In genomic region chr10:81575695-81576094, GRCm38 (mm10) we compare ENCODE assay signal across 8 mouse cellular contexts. TPM values are rescaled to one million over a fixed set of nuclear protein-coding genes. Genes with fewer than 3 reads are reported as not detected.
A peak's percentile ranks its signal among the peaks of the same experiment; 100 is the strongest.
DNase-seq lines count a peak whose midpoint lies in the region; TF ChIP-seq lines count a peak whose summit lies in the region.

No protein-coding gene starts in this region.

- TF ChIP-seq POLR2A in thymus, adult 2 months (IDR thresholded peaks at IDR 0.05; ENCODE audit: control insufficient read depth, extremely low read depth, insufficient read depth, low read length, poor library complexity) = no peak
- no peak for TF ChIP-seq POLR2A in embryonic fibroblast, embryonic 13.5 days (IDR thresholded peaks at IDR 0.05; ENCODE audit: low read depth, low read length)

- no peak overlapping the region for H3K27ac ChIP-seq in thymus, adult 2 months (ENCODE audit: control insufficient read depth, insufficient read depth, low read length)
- no peak overlapping the region for H3K27ac ChIP-seq in embryonic fibroblast, embryonic 13.5 days (ENCODE audit: insufficient read depth, low read length)
- H3K27ac ChIP-seq in macrophage = no peak overlapping the region

- peak; percentile 60 for DNase-seq in thymus, adult 2 months
- DNase-seq in thymus, adult 18-20 months = no peak
- DNase-seq in kidney, adult 18-20 months = peak; percentile 53
- no peak for DNase-seq in urinary bladder, adult 2 months (ENCODE audit: low spot score)
- no peak for DNase-seq in layer of hippocampus, postnatal 36 days
- no peak for DNase-seq in right cerebral cortex, adult 2 months (ENCODE audit: low spot score in 2 of 2)

- no peaks in the 10 kb centered on the region for H3K36me3 ChIP-seq in thymus, adult 2 months (ENCODE audit: control insufficient read depth, insufficient read depth, low read length)
- H3K36me3 ChIP-seq in macrophage (ENCODE audit: inconsistent target) = no peaks in the 10 kb centered on the region

- TF ChIP-seq CTCF in thymus, adult 2 months (IDR thresholded peaks at IDR 0.05; ENCODE audit: borderline replicate concordance, control insufficient read depth, extremely low read depth, insufficient read depth, low read length, poor library complexity) = no peak
- no peak for TF ChIP-seq CTCF in embryonic fibroblast, embryonic 13.5 days (IDR thresholded peaks at IDR 0.05; ENCODE audit: borderline replicate concordance, insufficient read depth, low read length)

- whole genome bisulfite sequencing in thymus, adult 2 months = 28% methylated on average over 6 of the region's 6 CpGs
- 23% methylated on average over 6 of the region's 6 CpGs for WGBS in macrophage (ENCODE audit: missing documents)

- no peaks in the 10 kb centered on the region for H3K79me2 ChIP-seq in macrophage (ENCODE audit: inconsistent target)

- no peaks in the 10 kb centered on the region for H3K27me3 ChIP-seq in thymus, adult 2 months (ENCODE audit: control insufficient read depth, insufficient read depth, low read length)

- H3K4me1 ChIP-seq in thymus, adult 2 months (replicated peaks; ENCODE audit: control insufficient read depth, insufficient read depth, low read length) = peaks cover 51% of the 10 kb centered on the region
- no peaks in the 10 kb centered on the region for H3K4me1 ChIP-seq in embryonic fibroblast, embryonic 13.5 days (ENCODE audit: control insufficient read depth, insufficient read depth, low read length)

- peak overlapping the region; percentile 50 for H3K4me3 ChIP-seq in thymus, adult 2 months (ENCODE audit: control insufficient read depth, insufficient read depth, low read length)
- peak overlapping the region; percentile 66 for H3K4me3 ChIP-seq in embryonic fibroblast, embryonic 13.5 days (ENCODE audit: insufficient read depth, low read length)
- H3K4me3 ChIP-seq in macrophage (ENCODE audit: inconsistent target) = peak overlapping the region; percentile 10; the same call in 1 of the 2 replicates

RNA-seq across cellular contexts. Expression of gene Tle2, which starts 1.3 kb away (rescaled TPM):
- 100 and 115 TPM in 2 replicates for polyA plus RNA-seq in thymus, adult 2 months (2012; rRNA removed)
- 22.4 and 25.7 TPM in 2 replicates for polyA plus RNA-seq in embryonic fibroblast, embryonic 13.5 days (2011; ENCODE audit: insufficient read length, low read depth, missing spikeins)
- total RNA-seq in macrophage (2018; cell fraction: chromatin; rRNA removed) = 10 to 100 TPM in 25 of 26 experiments, 1 to 10 TPM in 1; 8.0 to 81.0 (median 27.5) TPM
- 1 to 10 TPM in 20 of 26 experiments, under 1 TPM in 6; 0.41 to 3.4 (median 1.7) TPM for total RNA-seq in macrophage (2018; cell fraction: cytosol; rRNA removed)
- total RNA-seq in macrophage (2018; cell fraction: nucleus; rRNA removed) = 10 to 100 TPM in 13 of 26 experiments, 1 to 10 TPM in 13; 2.7 to 40.2 (median 8.6) TPM
- polyA plus RNA-seq in macrophage (2018) = 1.3 to 3.9 TPM (median 3.6 TPM) in 3 replicates
- 67.4 and 93.4 TPM in 2 replicates for polyA plus RNA-seq in urinary bladder, adult 2 months (2012; rRNA removed)
- total RNA-seq in layer of hippocampus, postnatal 36 days (2021) = 10 to 100 TPM; 33.2 to 33.9 TPM

RNA-seq across cellular contexts. Expression of gene Aes, which starts 16.4 kb away (rescaled TPM):
- polyA plus RNA-seq in thymus, adult 2 months (2012; rRNA removed) = 3,110 and 3,125 TPM in 2 replicates
- 354 and 424 TPM in 2 replicates for polyA plus RNA-seq in embryonic fibroblast, embryonic 13.5 days (2011; ENCODE audit: insufficient read length, low read depth, missing spikeins)
- 100 to 1,000 TPM in 2 of 26 experiments, 10 to 100 TPM in 19, 1 to 10 TPM in 5; 2.7 to 107 (median 27.0) TPM for total RNA-seq in macrophage (2018; cell fraction: chromatin; rRNA removed)
- 100 to 1,000 TPM; 207 to 355 (median 268) TPM for total RNA-seq in macrophage (2018; cell fraction: cytosol; rRNA removed)
- total RNA-seq in macrophage (2018; cell fraction: nucleus; rRNA removed) = 100 to 1,000 TPM in 1 of 26 experiments, 10 to 100 TPM in 25; 19.7 to 104 (median 54.7) TPM
- polyA plus RNA-seq in macrophage (2018) = 301 to 334 TPM (median 303 TPM) in 3 replicates
- 385 and 562 TPM in 2 replicates for polyA plus RNA-seq in urinary bladder, adult 2 months (2012; rRNA removed)
- total RNA-seq in layer of hippocampus, postnatal 36 days (2021) = 100 to 1,000 TPM; 667 to 720 TPM

RNA-seq across cellular contexts. Expression of gene Tle6, which starts 25.2 kb away (rescaled TPM):
- 22.5 and 28.8 TPM in 2 replicates for polyA plus RNA-seq in thymus, adult 2 months (2012; rRNA removed)
- polyA plus RNA-seq in embryonic fibroblast, embryonic 13.5 days (2011; ENCODE audit: insufficient read length, low read depth, missing spikeins) = 16.5 and 26.4 TPM in 2 replicates
- 10 to 100 TPM in 23 of 26 experiments, 1 to 10 TPM in 3; 5.0 to 74.3 (median 29.9) TPM for total RNA-seq in macrophage (2018; cell fraction: chromatin; rRNA removed)
- total RNA-seq in macrophage (2018; cell fraction: cytosol; rRNA removed) = 10 to 100 TPM in 18 of 26 experiments, 1 to 10 TPM in 8; 6.2 to 16.4 (median 11.2) TPM
- 10 to 100 TPM in 21 of 26 experiments, 1 to 10 TPM in 5; 5.3 to 51.3 (median 15.2) TPM for total RNA-seq in macrophage (2018; cell fraction: nucleus; rRNA removed)
- 9.8 to 17.4 TPM (median 16.7 TPM) in 3 replicates for polyA plus RNA-seq in macrophage (2018)
- polyA plus RNA-seq in urinary bladder, adult 2 months (2012; rRNA removed) = 38.1 and 47.5 TPM in 2 replicates
- total RNA-seq in layer of hippocampus, postnatal 36 days (2021) = 1 to 10 TPM; 1.3 to 3.0 TPM

RNA-seq across cellular contexts. Expression of gene BC025920, which starts 30.4 kb away (rescaled TPM):
- polyA plus RNA-seq in thymus, adult 2 months (2012; rRNA removed) = 2.8 and 3.3 TPM in 2 replicates
- polyA plus RNA-seq in embryonic fibroblast, embryonic 13.5 days (2011; ENCODE audit: insufficient read length, low read depth, missing spikeins) = 0.75 and 0.86 TPM in 2 replicates
- 1 to 10 TPM in 17 of 26 experiments, under 1 TPM in 8, not detected in 1; 0.37 to 5.0 (median 1.4) TPM for total RNA-seq in macrophage (2018; cell fraction: chromatin; rRNA removed)
- total RNA-seq in macrophage (2018; cell fraction: cytosol; rRNA removed) = under 1 TPM; 0.07 to 0.78 (median 0.29) TPM
- total RNA-seq in macrophage (2018; cell fraction: nucleus; rRNA removed) = 1 to 10 TPM in 20 of 26 experiments, under 1 TPM in 6; 0.31 to 4.6 (median 1.9) TPM
- 0.30 to 0.55 TPM (median 0.40 TPM) in 3 replicates for polyA plus RNA-seq in macrophage (2018)
- 2.2 and 2.3 TPM in 2 replicates for polyA plus RNA-seq in urinary bladder, adult 2 months (2012; rRNA removed)
- 1 to 10 TPM; 3.6 to 3.9 TPM for total RNA-seq in layer of hippocampus, postnatal 36 days (2021)

RNA-seq across cellular contexts. Expression of gene Gna11, which starts 30.7 kb away (rescaled TPM):
- 73.1 and 81.0 TPM in 2 replicates for polyA plus RNA-seq in thymus, adult 2 months (2012; rRNA removed)
- 64.4 and 66.3 TPM in 2 replicates for polyA plus RNA-seq in embryonic fibroblast, embryonic 13.5 days (2011; ENCODE audit: insufficient read length, low read depth, missing spikeins)
- total RNA-seq in macrophage (2018; cell fraction: chromatin; rRNA removed) = 10 to 100 TPM in 18 of 26 experiments, 1 to 10 TPM in 8; 1.5 to 34.9 (median 14.9) TPM
- 1 to 10 TPM in 23 of 26 experiments, under 1 TPM in 3; 0.37 to 5.9 (median 4.1) TPM for total RNA-seq in macrophage (2018; cell fraction: cytosol; rRNA removed)
- 10 to 100 TPM in 13 of 26 experiments, 1 to 10 TPM in 13; 2.2 to 41.9 (median 9.7) TPM for total RNA-seq in macrophage (2018; cell fraction: nucleus; rRNA removed)
- 3.5 to 6.3 TPM (median 6.2 TPM) in 3 replicates for polyA plus RNA-seq in macrophage (2018)
- 84.0 and 88.5 TPM in 2 replicates for polyA plus RNA-seq in urinary bladder, adult 2 months (2012; rRNA removed)
- 100 to 1,000 TPM; 113 to 117 TPM for total RNA-seq in layer of hippocampus, postnatal 36 days (2021)

Comparison
In these comparisons a context has a peak if more than half of its experiments do, and no peak if none do; other contexts are left out.
1. DNase-seq: peak in thymus, adult 2 months (single experiment) and kidney, adult 18-20 months (single experiment); none in thymus, adult 18-20 months (0 of 2), urinary bladder, adult 2 months (single experiment), layer of hippocampus, postnatal 36 days (0 of 2) and right cerebral cortex, adult 2 months (0 of 2).
2. H3K4me3 ChIP-seq: peak in every context shown above with its lines; median percentile 66 in embryonic fibroblast, embryonic 13.5 days; 50 in thymus, adult 2 months; 10 in macrophage.